Mouse (Mus musculus): ENCODE results near the gene Mybphl.

Mybphl gene

DNA sequence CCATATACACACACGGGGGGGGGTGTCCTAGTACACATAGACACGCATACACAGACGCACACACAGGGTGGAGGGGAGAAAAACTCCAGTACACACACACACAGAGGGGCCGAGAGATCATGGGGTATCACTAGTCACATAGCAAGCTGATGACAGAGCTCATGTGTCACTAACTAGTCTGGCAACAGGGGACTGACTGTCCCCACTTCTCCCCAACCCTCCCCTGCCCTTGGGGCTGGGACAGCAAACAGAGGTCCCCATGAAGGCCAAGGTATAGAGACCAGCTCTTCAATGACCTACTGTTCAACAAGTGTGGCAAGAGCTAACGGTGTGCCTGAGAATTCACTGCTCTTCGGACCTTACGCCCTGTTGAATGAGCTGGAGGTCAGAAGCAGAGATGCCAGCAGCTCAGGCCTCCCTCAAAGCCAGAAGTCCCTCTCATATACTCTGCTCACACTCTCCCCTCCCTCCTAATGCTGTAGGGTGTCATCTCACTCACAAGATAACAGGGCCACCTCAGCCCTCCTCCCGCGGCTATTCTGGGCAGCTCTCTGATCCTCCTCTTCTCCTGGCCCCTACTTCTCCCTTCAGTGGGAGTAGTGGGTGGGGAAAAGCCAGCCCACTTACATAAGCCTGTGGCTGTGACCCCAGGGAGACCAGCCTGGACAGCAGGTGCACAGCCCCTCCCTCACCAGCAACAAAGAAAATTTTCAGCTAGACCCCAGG lies at the start of gene Mybphl:
Gene Mybphl, plus strand, starts transcription at position 642 of the 726 bp plus-strand sequence.
- no peak for DNase-seq (ENCODE audit: low read depth, low spot score)

DNA sequence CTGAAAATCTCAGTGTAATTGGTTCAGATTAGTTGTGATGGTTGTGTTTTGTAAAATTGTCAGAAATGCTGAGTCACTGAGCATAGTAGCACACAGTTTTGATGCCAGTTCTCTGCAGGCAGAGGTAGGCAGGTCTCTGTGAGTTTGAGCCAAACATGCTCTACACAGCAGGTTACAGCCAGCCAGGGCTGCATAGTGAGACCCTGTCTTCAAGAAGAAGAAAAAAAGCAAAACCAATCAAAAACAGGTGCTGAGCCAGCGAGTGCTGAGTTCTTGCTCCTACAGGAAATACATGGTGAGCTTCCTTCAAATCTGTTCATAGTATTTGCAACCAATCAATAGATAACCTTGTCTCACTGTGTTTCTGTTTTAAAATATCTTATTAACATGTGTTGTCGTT lies 46.2 kb upstream of the Mybphl start:
- no peak for DNase-seq (ENCODE audit: low read depth, low spot score)

DNA sequence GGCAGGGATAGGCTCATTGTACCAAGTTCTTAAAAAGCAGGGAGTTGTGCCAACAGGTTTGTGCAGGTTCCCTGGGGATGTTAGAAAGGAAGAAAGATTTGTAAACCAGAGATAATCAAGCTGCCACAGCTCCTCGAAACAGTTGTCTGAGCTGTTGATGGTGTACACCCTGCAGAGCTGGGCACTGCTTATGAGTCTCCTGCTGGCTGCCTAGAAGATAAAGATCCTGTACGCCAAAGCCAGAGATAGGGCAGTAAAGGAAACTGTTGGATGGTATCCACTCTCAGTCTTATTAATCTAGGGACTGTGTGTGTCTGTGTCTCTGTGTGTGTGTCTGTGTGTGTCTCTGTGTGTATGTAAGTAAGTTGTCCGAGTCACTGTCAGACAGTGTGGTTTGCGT lies 43.0 kb upstream of the Mybphl start:
- DNase-seq (ENCODE audit: low read depth, low spot score), result no peak

DNA sequence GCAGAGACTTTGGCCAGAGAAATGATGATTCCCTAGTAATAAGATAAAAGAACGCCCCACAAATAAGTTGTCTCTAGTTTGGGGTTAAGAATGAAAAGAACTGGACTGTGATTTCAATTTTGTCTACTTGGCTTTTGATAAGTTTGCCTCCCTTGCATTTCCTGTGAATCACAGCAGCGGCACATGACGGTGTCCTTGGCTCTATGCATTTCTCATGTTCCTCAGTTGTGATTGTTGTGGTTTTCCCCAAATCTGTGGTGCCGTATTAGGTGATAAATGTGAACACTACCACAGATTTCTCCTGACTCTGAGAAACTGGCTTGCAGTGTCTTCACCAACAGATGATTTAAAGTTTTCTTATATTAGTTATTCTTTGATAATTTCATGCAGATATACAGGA lies 42.6 kb upstream of the Mybphl start:
- DNase-seq (ENCODE audit: low read depth, low spot score), result no peak

DNA sequence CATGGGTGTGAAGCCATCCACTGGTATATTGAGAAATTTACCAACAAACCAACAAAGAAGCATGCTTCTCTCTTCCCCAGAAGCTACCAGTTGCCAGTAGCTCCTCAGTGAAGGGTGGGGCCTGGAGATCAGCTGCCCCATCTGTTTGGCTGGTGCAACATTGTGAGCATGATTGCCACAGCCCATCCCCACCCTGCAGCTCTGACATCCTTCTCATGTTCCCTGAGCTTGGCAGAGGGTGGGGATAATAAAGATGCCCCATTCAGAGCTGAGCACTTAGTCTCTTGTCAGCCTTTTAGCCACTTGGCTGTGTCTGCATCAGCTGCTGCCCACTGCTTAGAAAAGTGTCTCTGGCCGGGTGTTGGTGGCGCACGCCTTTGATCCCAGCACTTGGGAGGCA lies 41.7 kb upstream of the Mybphl start:
- DNase-seq (ENCODE audit: low read depth, low spot score), result no peak

DNA sequence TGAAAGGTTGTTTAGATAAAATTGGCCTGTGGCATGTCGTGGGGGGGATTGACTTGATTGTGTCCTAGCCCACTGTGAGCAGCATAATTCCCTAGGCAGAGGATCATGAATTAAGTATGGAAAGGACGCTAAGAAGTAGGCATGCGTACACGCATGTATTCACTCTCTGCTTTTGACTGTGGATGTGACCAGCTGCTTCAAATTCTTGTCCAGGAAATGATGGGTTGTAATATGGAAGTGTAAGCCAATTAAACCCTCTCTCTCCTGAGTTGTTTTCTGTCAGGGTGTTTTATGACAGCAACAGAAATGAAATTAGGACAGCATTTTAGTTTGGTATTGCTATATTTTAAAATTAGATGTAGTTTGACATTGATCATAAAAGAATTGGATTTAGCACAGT lies 39.9 kb upstream of the Mybphl start:
- no peak for DNase-seq (ENCODE audit: low read depth, low spot score)

DNA sequence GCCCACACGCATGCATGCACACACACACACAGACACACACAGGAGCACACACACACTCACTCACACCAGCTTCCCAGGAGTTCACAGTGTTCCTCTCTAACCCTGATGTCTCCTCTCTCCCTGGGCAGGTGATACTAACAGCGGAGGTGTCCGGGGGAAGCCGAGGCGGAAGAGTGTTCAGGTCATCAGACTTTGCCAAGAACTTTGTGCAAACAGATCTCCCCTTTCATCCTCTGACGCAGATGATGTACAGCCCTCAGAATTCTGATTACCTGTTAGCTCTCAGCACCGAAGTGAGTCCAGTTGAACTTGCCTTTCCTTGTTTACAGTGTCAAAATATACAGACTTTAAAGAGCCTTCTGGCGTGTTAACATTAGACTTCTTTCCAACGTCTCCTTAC lies 39.2 kb upstream of the Mybphl start:
- DNase-seq (ENCODE audit: low read depth, low spot score), result no peak

DNA sequence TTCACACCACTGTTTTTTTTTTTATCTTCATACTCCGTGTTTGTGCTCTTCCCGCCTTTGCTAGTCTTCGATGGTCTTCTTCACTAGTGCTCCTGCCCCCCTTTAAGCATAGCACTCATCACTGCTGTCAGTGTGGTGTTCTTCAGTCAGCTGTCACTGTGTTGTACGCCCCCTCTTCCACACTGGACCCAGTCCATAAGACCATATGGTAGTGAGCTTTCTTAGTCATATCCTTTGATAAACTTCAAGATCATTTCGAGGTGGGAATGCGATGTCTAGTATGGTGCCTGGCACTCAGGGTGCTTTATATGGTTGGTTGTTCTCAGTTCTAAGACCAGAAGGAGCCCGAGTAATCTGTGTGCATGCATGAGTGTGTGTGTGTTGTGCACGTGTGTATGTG lies 37.4 kb upstream of the Mybphl start:
- DNase-seq (ENCODE audit: low read depth, low spot score), result peak; percentile 79

DNA sequence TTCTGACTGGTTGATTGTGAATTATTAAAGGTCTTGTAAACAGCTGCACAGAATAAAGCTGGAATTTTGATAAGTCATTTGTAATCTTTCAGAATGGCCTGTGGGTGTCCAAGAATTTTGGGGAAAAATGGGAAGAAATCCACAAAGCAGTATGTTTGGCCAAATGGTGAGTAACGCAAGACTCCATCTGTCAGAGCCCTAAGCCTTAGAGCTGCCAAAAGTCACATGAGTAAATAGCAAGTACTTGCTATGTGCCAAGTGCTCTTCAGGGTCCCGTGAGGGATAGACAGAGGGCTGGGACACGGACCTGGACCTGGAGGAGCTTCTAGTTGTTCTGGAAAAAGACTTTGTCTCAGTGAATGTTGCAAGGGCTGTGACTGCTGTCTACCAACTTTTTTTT lies 36.8 kb upstream of the Mybphl start:
- peak; percentile 59 for DNase-seq (ENCODE audit: low read depth, low spot score)

DNA sequence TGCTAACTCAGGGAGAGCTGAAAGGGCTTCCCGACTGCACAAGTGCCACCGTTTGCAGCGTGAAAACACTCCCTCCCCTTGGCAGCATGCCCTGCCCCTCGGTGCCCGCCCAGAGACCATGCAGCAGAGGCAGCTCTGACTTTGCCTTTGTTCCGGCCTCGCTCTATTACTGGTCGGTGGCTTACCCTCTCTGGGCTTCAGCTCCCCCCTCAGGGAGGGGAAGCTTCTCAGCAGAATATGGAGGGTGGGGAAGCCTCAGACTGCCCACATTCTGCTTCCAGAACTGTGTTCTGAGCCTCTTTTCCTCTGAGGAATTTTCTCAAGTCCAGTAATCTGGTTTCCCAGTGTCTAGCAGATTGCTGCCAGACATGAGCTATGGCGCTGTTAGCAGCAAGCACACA lies 36.3 kb upstream of the Mybphl start:
- DNase-seq (ENCODE audit: low read depth, low spot score), result peak; percentile 71

DNA sequence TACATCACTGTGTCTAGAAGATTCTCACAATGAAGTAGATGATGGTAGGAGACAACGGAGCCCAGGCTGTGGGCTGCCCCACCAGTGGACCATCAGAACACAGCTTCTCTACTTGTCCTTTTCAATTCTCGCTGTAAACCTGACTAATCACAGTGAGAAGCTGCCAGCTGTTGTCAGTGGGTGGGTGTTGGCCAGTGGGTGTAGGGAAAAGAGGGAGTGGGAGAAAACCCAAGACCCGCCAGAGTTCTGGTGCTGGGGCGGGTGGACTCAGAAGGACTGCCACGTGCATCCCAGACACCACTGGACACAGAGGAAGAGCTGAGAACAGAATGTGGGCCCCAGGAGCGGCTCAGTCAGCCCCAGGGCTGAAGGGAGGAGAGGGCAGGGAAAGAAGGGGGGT lies 33.9 kb upstream of the Mybphl start:
- DNase-seq (ENCODE audit: low read depth, low spot score), result peak; percentile 63

DNA sequence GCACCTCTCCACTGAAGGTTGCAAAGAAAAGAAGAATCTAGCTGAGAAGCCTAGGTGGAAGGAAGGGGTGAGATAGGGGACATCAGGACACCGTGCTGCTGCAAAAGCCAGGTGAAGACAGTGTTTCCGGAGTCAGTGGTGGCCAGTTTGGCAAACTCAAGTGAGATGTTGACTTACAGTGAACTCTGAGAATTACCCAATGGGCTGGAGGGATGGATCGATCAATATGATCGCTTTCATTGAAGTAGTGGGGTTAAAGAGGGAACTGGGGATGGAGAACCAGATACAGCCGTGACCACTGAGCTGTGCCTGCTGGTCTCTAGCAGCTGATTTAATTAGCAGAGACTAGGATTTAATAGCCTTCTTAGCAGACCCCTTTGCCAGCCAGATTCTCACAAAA lies 27.8 kb upstream of the Mybphl start:
- no peak for DNase-seq (ENCODE audit: low read depth, low spot score)

DNA sequence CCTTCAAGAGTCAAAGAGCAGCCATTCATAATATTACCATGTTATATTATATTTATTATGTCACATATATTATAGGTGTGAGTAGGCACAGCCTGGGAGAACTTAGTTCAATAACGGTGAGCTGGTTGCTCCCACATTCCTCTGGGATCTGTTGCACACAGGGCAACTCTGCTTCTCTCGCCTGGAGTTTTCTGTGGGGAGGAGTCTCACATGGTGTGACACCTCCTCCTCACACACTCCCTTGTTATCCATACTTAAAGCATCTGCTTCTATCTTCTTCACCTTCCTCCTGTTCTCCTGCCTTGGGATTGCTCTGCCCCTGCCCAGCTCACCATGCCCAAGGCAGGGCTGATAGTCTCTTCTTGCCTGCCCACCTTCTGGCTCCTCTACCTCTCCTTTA lies 23.7 kb upstream of the Mybphl start:
- DNase-seq (ENCODE audit: low read depth, low spot score), result peak; percentile 59

DNA sequence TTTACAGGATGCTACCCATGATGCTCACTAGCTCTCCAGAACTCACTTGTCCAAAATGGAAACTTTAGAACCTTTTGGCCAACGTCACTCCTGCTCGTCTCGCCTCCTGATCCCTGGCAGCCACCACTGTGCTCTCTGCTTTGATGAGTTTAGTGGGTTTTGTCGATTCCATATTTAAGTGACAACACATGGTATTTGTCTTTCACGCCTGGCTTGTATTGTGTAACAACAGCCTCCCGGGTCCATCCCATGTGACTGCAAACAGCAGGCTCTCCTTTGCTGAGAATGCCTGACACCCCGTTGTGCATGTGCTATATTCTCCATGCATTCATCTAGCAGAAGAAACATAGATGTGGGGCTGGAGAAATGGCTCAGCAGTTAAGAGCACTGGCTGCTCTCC lies 22.5 kb upstream of the Mybphl start:
- DNase-seq (ENCODE audit: low read depth, low spot score), result peak; percentile 29

DNA sequence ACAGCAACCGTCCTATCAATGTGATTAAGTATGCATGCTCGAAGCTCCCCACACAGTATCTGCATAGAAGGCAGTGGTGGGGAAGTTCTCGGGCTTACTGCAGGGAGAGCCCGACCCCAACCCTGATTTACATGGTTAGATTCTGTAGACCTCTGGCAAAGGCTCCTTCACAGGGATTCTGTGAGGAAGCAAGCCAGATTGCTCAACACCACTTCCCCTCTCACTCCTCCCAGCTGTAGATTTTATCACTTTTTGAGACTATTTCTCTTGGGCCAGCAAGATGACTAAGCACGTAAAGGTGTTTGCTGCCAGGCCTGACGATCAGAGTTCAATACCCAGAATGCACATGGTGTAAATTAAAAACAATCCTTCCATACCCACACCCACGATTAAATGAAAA lies 18.9 kb upstream of the Mybphl start:
- DNase-seq (ENCODE audit: low read depth, low spot score), result no peak

DNA sequence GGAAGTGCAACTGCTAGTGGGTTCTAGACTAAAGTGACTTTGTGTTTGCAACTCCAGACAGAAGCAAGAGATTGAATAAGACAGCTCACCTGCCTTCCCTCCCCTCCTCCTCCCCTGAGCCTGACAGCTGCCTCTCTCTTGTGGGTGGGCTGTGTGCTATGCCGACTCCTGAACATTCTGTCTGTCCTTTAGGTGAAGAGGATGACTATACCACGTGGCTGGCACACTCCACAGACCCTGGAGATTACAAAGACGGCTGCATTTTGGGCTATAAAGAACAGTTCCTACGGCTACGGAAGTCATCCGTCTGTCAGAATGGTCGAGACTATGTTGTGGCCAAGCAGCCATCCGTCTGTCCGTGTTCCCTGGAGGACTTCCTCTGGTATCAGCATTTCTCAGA lies 16.3 kb upstream of the Mybphl start:
- DNase-seq (ENCODE audit: low read depth, low spot score), result peak; percentile 52

DNA sequence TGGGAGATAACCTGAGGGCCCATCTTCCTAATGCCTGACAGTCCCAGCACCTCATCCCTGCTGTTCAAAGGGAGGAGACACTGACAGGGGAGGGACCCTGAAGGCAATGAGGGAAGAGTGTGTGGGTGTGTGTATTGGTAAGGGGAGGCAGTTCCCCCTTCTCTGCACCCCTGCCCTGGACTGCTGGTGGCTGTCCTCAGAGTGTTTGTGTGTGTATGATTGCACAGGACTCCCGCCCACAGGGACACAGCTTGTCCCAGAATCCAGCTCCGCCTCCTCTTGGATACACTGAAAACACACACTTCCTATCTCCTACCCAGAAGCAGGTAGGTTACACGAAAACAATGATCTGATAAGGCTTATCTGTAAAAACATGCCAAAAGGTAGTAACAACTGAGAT lies 9.5 kb upstream of the Mybphl start:
- peak; percentile 32 for DNase-seq (ENCODE audit: low read depth, low spot score)

DNA sequence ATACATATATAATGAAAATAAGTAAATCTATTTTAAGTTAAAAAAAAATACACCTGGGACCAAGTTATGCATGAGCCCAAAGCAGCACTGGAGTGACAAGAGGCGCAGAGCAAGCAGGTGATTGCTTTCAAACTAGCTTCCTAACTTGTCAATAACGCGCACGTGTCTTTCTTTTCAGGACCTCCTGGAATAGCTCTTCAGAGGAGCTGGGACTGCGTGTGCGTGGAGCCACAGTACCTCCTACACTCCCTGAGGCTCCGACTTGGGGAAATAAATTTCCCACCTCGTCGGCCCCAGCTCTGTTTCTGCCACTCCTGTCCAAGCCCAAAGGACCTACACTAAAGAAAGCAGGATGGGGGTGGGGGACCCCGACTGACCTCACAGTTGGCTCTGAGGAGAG lies 7.7 kb upstream of the Mybphl start:
- DNase-seq (ENCODE audit: low read depth, low spot score), result peak; percentile 56

DNA sequence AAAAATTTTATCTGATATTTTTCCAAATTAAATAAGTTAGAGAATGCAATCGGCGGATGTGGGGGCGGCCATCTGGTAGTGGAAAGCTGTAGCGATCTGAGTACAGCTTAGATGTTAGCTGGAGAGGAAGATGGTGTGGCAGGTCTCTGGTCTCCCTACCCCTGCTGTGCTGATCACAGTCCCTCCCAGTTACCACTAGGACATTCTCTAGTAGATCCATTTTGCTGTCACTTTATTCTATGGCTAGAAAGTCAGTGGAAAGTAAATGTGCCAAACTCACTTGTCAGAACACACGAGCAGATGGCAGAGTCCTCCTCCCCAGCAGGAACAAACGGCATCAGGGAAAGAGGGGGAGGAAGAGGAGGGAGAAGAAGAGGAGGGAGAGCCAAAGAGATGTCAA lies 6.3 kb upstream of the Mybphl start:
- DNase-seq (ENCODE audit: low read depth, low spot score), result peak; percentile 93

DNA sequence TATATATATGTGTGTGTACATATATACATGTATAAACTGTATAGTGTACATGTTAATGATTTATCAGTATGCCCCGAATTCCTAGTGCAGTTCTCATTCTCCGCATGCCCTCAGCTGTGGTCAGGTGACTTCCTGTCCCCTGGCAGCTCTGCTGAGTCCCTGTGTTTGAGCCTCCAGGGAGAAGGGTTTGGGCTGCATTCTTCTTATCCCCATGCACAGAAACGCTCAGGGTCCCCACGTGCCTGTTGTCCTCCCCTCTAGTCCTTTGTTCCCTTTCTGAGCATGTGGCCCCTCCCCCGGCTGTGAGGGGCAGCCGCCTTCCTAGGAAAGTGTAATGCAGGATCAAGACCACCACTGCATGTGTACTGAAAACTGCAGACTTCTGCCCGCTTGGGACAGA lies 3.8 kb upstream of the Mybphl start:
- no peak for DNase-seq (ENCODE audit: low read depth, low spot score)

DNA sequence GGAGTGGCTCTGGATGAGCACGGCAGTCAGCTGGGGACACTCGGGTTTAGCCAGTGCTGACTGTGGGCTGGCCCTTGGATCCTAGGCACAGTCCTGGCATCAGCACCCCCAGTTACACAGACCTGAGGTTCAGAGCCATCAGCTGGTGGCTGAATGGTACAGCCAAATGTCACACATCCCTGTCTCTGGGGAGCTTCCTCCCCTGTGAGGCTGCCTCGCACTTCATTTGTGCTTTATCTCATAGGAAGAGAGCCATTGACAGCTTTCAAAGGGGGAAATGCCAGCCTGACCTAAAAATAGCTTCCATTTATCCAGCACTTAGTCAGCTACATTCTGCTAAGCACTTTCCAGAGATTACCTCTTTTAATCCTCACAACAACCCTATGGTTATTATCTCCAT lies 1.1 kb upstream of the Mybphl start:
- DNase-seq (ENCODE audit: low read depth, low spot score), result peak; percentile 78

DNA sequence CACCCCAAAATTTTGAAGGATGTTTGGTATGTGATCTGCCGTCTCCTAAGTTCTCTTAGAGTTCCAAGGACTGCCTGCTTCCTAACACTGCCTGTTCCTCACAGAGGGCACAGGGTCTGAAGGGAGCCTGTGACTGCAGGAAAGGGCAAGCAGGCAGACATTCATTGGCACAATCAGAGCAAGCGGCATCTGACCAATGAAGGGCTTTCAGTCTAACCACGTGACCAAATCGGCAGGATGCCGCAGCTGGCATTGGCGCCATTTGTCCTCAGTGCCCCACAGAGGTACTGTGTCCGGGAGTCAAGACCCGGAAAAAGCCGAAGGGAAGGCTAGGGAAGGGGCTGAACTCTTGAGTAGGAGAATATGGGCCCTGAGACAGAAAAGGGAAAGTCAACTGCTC lies 2.5 kb downstream of the Mybphl start:
- DNase-seq (ENCODE audit: low read depth, low spot score), result peak; percentile 63

DNA sequence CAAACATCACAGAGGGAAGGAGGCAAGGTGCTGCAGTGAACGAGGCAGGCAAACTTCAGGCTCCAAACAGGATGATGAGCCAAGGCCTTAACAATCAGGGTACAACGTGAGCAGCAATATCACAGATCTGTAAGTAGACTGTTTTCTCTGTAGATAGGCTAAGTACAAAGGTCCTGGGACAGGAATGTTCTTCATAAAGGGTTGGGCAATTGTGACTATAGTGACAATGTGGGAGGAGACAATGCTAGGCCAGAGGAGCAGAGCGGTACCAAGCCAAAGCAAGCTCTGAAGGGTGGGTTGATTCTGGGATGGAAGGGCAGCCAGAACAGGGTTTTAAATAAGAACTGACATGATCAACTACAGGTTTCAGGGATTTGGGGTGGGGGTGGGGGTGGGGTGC lies 3.1 kb downstream of the Mybphl start:
- DNase-seq (ENCODE audit: low read depth, low spot score), result no peak

DNA sequence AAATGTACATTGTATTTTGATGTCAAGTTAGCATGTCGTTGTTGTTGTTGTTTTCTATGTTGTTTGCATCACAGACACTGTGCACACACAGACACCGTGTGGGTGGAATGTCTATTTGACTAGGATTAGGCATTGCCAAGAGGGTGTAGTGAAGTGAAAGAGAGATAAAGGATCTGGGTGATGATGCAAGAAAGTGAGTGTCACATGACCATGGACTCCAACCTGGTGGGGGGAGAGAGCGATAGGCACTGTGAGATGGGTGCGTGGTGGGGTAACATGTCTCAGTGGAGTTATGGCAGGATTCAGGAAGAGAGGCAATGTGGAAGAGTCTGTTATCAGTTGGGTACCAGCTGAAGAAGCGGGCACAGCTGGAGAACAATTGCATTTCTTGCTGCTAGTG lies 4.0 kb downstream of the Mybphl start:
- DNase-seq (ENCODE audit: low read depth, low spot score), result no peak
